ENCODE assay signal across 8 mouse cellular contexts in the genomic region with DNA sequence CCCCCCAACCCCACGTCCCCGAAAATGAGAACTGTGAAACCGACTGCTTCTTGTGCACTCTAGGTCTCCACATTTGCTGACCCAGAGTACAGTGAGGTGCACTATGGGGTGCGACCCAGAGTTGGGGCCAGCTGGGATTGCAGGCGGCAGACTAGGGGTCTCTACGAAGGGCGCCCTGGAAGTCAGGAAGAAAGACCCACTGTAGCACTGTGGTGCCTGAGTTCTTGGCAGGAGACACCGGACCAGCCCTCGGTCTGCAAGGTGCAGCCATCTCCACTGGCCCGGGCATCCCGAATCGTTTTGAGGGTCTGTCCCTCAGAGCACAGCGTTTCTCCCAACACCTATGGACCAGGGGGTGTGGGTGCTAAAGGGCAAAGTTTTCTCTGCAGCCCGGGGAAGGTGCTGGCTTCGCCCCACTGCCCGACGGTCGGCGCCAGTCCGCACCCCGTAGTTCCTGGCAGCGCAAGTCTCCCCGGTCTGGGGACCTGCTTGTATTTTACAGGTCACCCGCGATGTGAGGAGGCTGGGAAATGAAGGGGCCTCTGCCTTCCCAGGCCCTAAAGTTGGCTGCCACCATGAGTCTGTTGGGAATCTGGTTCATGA. TPM values are rescaled to one million over a fixed set of nuclear protein-coding genes. Genes with fewer than 3 reads are reported as not detected.
DNase-seq lines count a peak whose midpoint lies in the region; ATAC-seq lines count a peak whose summit lies in the region.

No protein-coding gene starts in this region.

- peak; percentile 92 for DNase-seq in heart, adult 11 months
- DNase-seq in heart, postnatal 14 days, result no peak
- DNase-seq in R1 (ENCODE audit: low read depth, low spot score), result peak; percentile 21
- DNase-seq in hindbrain, embryonic 14.5 days (ENCODE audit: low spot score), result no peak
- DNase-seq in Muller cell, postnatal 12 days (ENCODE audit: inconsistent ontology term), result no peak
- DNase-seq in right cerebral cortex, postnatal 36 days (ENCODE audit: low spot score in 2 of 2), result no peak
- no peak for DNase-seq in urinary bladder, adult 18-20 months (ENCODE audit: low spot score in 2 of 2)

- peaks cover 7% of the 10 kb centered on the region; the same call in 1 of the 2 replicates for H3K4me1 ChIP-seq in hindbrain, embryonic 14.5 days (replicated peaks; ENCODE audit: control insufficient read depth, insufficient read depth, low read length)

- intact Hi-C loops in heart, postnatal 14 days (cut with DNase I), result loop anchor here (1.0 to 10.0 kb wide), 7 partner anchors 154 to 879 kb away; no protein-coding TSS in a partner anchor

- WGBS in hindbrain, embryonic 14.5 days, result 2% methylated on average over 25 of the region's 25 CpGs

- H3K9ac ChIP-seq in hindbrain, embryonic 14.5 days, result no peak overlapping the region

- peaks cover 88% of the 10 kb centered on the region for H3K27me3 ChIP-seq in hindbrain, embryonic 14.5 days (ENCODE audit: control insufficient read depth, insufficient read depth, low read length)

- no peaks in the 10 kb centered on the region for H3K36me3 ChIP-seq in hindbrain, embryonic 14.5 days (replicated peaks; ENCODE audit: control insufficient read depth, insufficient read depth)

- no peak for ATAC-seq in hindbrain, embryonic 14.5 days (ENCODE audit: low FRiP score)
- 0 out of 2 replicates have a peak, but pooled peaks have one; percentile 6 for ATAC-seq in megakaryocyte-erythroid progenitor cell, adult 5-6 weeks (replicated peaks; ENCODE audit: low FRiP score, low TSS enrichment, poor library complexity, severe bottlenecking)

- no peaks in the 10 kb centered on the region for H3K9me3 ChIP-seq in hindbrain, embryonic 14.5 days (ENCODE audit: control insufficient read depth, low read length)

- H3K4me3 ChIP-seq in hindbrain, embryonic 14.5 days (replicated peaks; ENCODE audit: low read length), result peak overlapping the region; percentile 20; the same call in 1 of the 2 replicates

- no peak overlapping the region for H3K27ac ChIP-seq in hindbrain, embryonic 14.5 days

- H3K4me2 ChIP-seq in hindbrain, embryonic 14.5 days (replicated peaks), result peak overlapping the region; percentile 52

RNA-seq across cellular contexts. Expression of a gene that starts 4.6 kb away (rescaled TPM):
- 1 to 10 TPM; 4.8 to 7.0 TPM for total RNA-seq in heart, postnatal 14 days (2021)
- 2.3 and 2.9 TPM in 2 replicates for polyA plus RNA-seq in hindbrain, embryonic 14.5 days (2014; fragmentation: Nextera tagmentation; extraction: Ambion mirVana)
- total RNA-seq in megakaryocyte-erythroid progenitor cell, adult 5-6 weeks (2014; fragmentation: Nextera tagmentation), result not detected in 2 replicates
- not detected in 2 replicates for total RNA-seq in megakaryocyte-erythroid progenitor cell, adult 5-6 weeks (2017)

Comparison
In these comparisons a context has a peak if more than half of its experiments do, and no peak if none do; other contexts are left out.
1. DNase-seq: peak in heart, adult 11 months (single experiment) and R1 (single experiment); none in heart, postnatal 14 days (0 of 2), hindbrain, embryonic 14.5 days (single experiment), Muller cell, postnatal 12 days (single experiment), right cerebral cortex, postnatal 36 days (0 of 2) and urinary bladder, adult 18-20 months (0 of 2).
2. RNA of a gene that starts 4.6 kb away (total RNA-seq): 4.8 to 7.0 TPM in heart, postnatal 14 days; not detected in megakaryocyte-erythroid progenitor cell, adult 5-6 weeks; every median in the first group is over 4 times any median in the second.